Mouse (Mus musculus): ENCODE measurements around the gene Svbp. TPM values are rescaled to one million over a fixed set of nuclear protein-coding genes. Genes with fewer than 3 reads are reported as not detected.
A peak's percentile ranks its signal among the peaks of the same experiment; 100 is the strongest.

Gene Svbp
- total RNA-seq, 4 experiments from 2014 or later, result 15.2 to 18.2 (median 16.4) TPM

- DNase-seq (ENCODE audit: low spot score in 2 of 2), result peak in 1 of 2 experiments; percentile 85
These were observed 50.5 kb downstream of the Svbp start for GRCm38 (mm10) chr4:119245556-119245955.

DNA sequence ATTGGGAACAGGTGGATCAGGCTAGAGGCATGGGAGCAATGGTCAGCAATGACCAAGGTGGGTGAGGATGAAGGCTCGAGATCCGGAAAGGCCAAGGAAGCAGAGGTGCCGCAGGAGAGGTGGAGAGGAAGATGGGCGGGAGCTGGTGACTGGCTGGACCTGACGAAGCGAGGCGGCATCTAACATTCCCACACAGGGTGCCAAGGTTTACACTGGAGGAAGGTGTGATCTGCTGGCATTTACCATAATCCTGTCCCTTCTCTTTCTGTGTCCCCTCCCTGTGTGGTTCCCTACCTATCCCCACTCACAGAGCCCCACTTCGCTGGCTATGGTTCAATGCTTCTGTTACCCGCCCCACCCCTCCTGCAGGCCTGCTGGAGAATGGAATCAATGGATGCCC lies 50.9 kb downstream of the Svbp start:
- peak in 1 of 2 experiments; percentile 50 for DNase-seq (ENCODE audit: low spot score in 2 of 2)

DNA sequence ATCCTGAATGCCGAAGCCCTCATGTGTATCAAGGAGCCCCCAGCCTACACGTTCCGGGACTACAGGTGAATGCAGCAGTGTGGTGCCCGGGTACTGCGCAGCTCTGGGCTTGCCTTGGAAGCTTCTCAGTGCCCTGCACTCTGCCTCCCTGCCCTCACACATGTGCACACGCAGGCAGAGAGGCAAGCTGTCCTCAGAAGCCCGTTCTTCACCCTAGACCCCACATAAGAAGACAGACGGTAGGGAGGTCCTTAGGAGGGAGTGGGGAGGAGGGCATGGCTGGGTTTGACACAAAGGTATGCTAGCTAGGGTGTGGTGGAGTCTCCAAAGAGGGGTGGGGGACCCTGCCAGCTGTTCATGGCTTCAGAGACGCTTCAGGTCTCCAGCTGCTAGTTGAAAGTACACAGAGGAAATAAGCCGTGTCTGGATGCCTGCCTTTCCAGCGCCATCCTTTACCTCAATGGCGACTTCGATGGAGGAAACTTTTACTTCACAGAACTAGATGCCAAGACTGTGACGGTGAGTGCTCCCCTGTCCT lies 51.7 kb downstream of the Svbp start:
- DNase-seq (ENCODE audit: low spot score in 2 of 2), result no peak

GRCm38 (mm10) chr4:119247462-119248235 lies 52.5 kb downstream of the Svbp start:
- DNase-seq (ENCODE audit: low spot score in 2 of 2), result peak; percentile 43 to 65

DNA sequence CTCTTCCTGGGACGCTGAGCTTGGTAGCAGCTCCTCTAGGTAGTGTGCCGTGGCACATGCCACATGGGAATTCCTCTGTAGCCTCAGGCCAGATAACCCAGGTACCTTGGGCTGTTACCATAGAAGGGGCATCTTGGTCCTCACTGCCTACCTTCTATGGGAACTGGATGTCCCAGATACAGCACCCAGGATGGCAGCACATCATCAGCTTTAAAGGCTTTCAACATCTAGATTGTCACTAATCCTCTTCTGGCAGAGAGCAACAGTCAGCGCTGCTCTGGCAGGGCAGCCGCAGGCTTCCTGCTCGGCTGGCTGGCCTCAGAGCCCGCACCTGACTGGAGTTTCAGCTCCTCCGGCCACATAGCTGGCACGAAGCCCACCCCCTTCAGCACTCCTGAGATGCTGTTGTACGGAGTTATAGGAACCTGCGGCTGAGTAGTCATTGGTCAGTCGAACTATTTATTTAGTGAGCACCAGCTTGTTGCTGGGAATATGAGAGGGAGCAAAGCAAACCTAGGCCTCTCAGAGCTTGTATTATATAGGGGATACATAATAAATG lies 53.4 kb downstream of the Svbp start:
- no peak for DNase-seq (ENCODE audit: low spot score in 2 of 2)

Other genes starting within 250 kb of the Svbp start
- under 1 TPM in 2 of 4 experiments, not detected in 2; 0.37 to 0.42 TPM for gene Lao1, start 233.7 kb upstream of the Svbp start, total RNA-seq (2022)
- 100 to 1,000 TPM in 1 of 4 experiments, 10 to 100 TPM in 3; 83.3 to 103 (median 92.3) TPM for gene Slc2a1, start 86.6 kb upstream of the Svbp start, total RNA-seq (2022)
- gene Zfp691, start 21.1 kb upstream of the Svbp start, total RNA-seq (2022), result 1 to 10 TPM; 6.6 to 7.9 (median 7.3) TPM
- gene Ermap, start 5.3 kb upstream of the Svbp start, total RNA-seq (2022), result under 1 TPM; 0.53 to 0.98 (median 0.78) TPM
- under 1 TPM; 0.37 to 0.72 (median 0.55) TPM for gene Tmem269, start 22.9 kb downstream of the Svbp start, total RNA-seq (2022)
- 10 to 100 TPM; 21.6 to 30.7 (median 28.2) TPM for gene AU022252, start 37.4 kb downstream of the Svbp start, total RNA-seq (2022)
- gene P3h1, start 37.6 kb downstream of the Svbp start, total RNA-seq (2022), result 1 to 10 TPM; 7.0 to 8.9 (median 8.0) TPM
- under 1 TPM in 3 of 4 experiments, not detected in 1; 0.13 to 0.60 (median 0.53) TPM for gene Cldn19, start 60.1 kb downstream of the Svbp start, total RNA-seq (2022)
- 100 to 1,000 TPM; 177 to 201 (median 189) TPM for gene Ybx1, start 99.3 kb downstream of the Svbp start, total RNA-seq (2022)
- gene Ppih, start 125.2 kb downstream of the Svbp start, total RNA-seq (2022), result 10 to 100 TPM; 15.9 to 18.6 (median 17.5) TPM
- gene Ccdc30, start 220.2 kb downstream of the Svbp start, total RNA-seq (2022), result 10 to 100 TPM; 20.9 to 24.6 (median 23.2) TPM
- gene Ppcs, start 227.1 kb downstream of the Svbp start, total RNA-seq (2022), result 1 to 10 TPM; 5.0 to 6.8 (median 6.0) TPM
- 1 to 10 TPM in 1 of 4 experiments, under 1 TPM in 3; 0.46 to 1.2 (median 0.76) TPM for gene Zmynd12, start 227.5 kb downstream of the Svbp start, total RNA-seq (2022)